ENCODE assay signal across 8 mouse cellular contexts in the genomic region with DNA sequence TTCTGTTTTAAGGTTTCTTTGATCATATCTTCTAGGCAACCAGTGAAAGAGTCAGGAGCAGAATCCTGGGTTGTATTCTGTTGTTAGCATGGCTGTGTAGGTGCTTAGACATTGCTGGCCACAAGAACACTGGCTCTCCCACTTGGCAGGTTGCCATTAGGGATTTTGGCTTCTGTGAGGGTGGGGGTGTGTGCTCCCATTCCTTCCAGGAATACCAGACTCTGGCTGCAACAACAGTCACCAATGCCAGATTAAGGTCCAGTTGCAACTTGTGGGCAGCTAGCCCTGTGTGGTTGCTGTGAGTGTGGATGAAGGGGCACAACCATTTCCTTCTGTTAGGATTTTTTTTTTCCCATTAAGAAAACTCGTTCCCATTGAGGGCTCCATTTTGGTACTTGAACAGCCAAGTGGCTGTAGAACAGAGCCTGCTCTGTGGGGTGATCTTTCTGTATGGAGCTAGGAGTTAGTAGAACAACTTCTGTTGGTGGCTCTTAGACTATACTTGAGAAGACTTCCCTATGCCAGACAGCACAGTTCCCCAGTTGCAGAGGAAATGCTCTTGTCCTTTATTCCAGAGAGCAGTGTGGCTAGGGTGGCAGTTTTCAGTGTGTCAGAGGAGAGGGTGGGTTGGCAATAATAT. TPM values are rescaled to one million over a fixed set of nuclear protein-coding genes. Genes with fewer than 3 reads are reported as not detected.
A peak's percentile ranks its signal among the peaks of the same experiment; 100 is the strongest.
DNase-seq lines count a peak whose midpoint lies in the region; ATAC-seq and TF ChIP-seq lines count a peak whose summit lies in the region.

No protein-coding gene starts in this region.

- TF ChIP-seq POLR2A in limb, embryonic 14.5 days (IDR thresholded peaks at IDR 0.05; ENCODE audit: borderline replicate concordance, extremely low read depth, insufficient read depth, insufficient read length) = no peak

- ATAC-seq in embryonic facial prominence, embryonic 14.5 days (ENCODE audit: low read depth) = peak; percentile 51
- ATAC-seq in heart, embryonic 11.5 days (replicated peaks; ENCODE audit: insufficient number of reproducible peaks, low FRiP score, low TSS enrichment) = no peak
- ATAC-seq in limb, embryonic 14.5 days (ENCODE audit: low FRiP score, low read depth) = no peak
- no peak for ATAC-seq in intestine, postnatal 0 days

- peak overlapping the region; percentile 63 for H3K27ac ChIP-seq in embryonic facial prominence, embryonic 14.5 days (replicated peaks; ENCODE audit: low read depth, low read length)
- H3K27ac ChIP-seq in heart, embryonic 11.5 days (ENCODE audit: low read depth, low read length) = peak overlapping the region; percentile 37
- peak overlapping the region; percentile 28; the same call in 1 of the 2 replicates for H3K27ac ChIP-seq in limb, embryonic 14.5 days (replicated peaks; ENCODE audit: low read depth, low read length)
- no peak overlapping the region for H3K27ac ChIP-seq in intestine, postnatal 0 days (ENCODE audit: low read depth, low read length)

- no peaks in the 10 kb centered on the region for H3K27me3 ChIP-seq in embryonic facial prominence, embryonic 14.5 days (replicated peaks; ENCODE audit: control insufficient read depth, insufficient read depth, low read length)
- no peaks in the 10 kb centered on the region for H3K27me3 ChIP-seq in heart, embryonic 11.5 days (ENCODE audit: control insufficient read depth, insufficient read depth, low read length)
- no peaks in the 10 kb centered on the region for H3K27me3 ChIP-seq in limb, embryonic 14.5 days (ENCODE audit: control insufficient read depth, insufficient read depth, low read length)
- H3K27me3 ChIP-seq in intestine, postnatal 0 days (replicated peaks; ENCODE audit: control insufficient read depth, insufficient read depth, low read length) = no peaks in the 10 kb centered on the region

- H3K4me2 ChIP-seq in embryonic facial prominence, embryonic 14.5 days (ENCODE audit: low read depth, low read length) = no peak overlapping the region
- 0 out of 2 replicates have a peak overlapping the region, but pooled peaks have one; percentile 9 for H3K4me2 ChIP-seq in heart, embryonic 11.5 days
- no peak overlapping the region for H3K4me2 ChIP-seq in limb, embryonic 14.5 days (replicated peaks; ENCODE audit: low read depth, low read length, severe bottlenecking)
- H3K4me2 ChIP-seq in intestine, postnatal 0 days (replicated peaks; ENCODE audit: low read depth) = no peak overlapping the region

- H3K36me3 ChIP-seq in embryonic facial prominence, embryonic 14.5 days (ENCODE audit: control insufficient read depth, insufficient read depth, low read length) = peaks cover 25% of the 10 kb centered on the region
- peaks cover 5% of the 10 kb centered on the region; the same call in 1 of the 2 replicates for H3K36me3 ChIP-seq in heart, embryonic 11.5 days (ENCODE audit: control insufficient read depth, insufficient read depth, low read length)
- peaks cover 9% of the 10 kb centered on the region for H3K36me3 ChIP-seq in limb, embryonic 14.5 days (ENCODE audit: control insufficient read depth, insufficient read depth, low read length)
- H3K36me3 ChIP-seq in intestine, postnatal 0 days (ENCODE audit: control insufficient read depth, insufficient read depth) = peaks cover 30% of the 10 kb centered on the region

- no peak overlapping the region for H3K9ac ChIP-seq in embryonic facial prominence, embryonic 14.5 days (ENCODE audit: low read depth, low read length)
- no peak overlapping the region for H3K9ac ChIP-seq in heart, embryonic 11.5 days (ENCODE audit: low read depth, low read length)
- no peak overlapping the region for H3K9ac ChIP-seq in limb, embryonic 14.5 days (ENCODE audit: low read depth, low read length, severe bottlenecking)
- H3K9ac ChIP-seq in intestine, postnatal 0 days (ENCODE audit: low read depth, low read length) = no peak overlapping the region

- intact Hi-C loops in left cerebral cortex, postnatal 10 days (cut with DNase I) = loop anchor here (2.0 kb wide), 1 partner anchor 21 kb away; no protein-coding TSS in a partner anchor
- intact Hi-C loops in left cerebral cortex, postnatal 36 days (cut with DNase I) = loop anchor here (2.0 kb wide), 1 partner anchor 21 kb away; no protein-coding TSS in a partner anchor

- TF ChIP-seq CTCF in intestine, postnatal 0 days (IDR thresholded peaks at IDR 0.05; ENCODE audit: low read depth) = no peak

- no peaks in the 10 kb centered on the region for H3K9me3 ChIP-seq in embryonic facial prominence, embryonic 14.5 days (ENCODE audit: control insufficient read depth, low read length)
- H3K9me3 ChIP-seq in heart, embryonic 11.5 days (replicated peaks; ENCODE audit: control insufficient read depth, low read length) = no peaks in the 10 kb centered on the region
- H3K9me3 ChIP-seq in limb, embryonic 14.5 days (ENCODE audit: control insufficient read depth, low read length) = no peaks in the 10 kb centered on the region
- H3K9me3 ChIP-seq in intestine, postnatal 0 days (ENCODE audit: control insufficient read depth) = no peaks in the 10 kb centered on the region

- no peak overlapping the region for H3K4me3 ChIP-seq in embryonic facial prominence, embryonic 14.5 days (ENCODE audit: low read depth, low read length)
- no peak overlapping the region for H3K4me3 ChIP-seq in heart, embryonic 11.5 days (ENCODE audit: low read depth, low read length)
- no peak overlapping the region for H3K4me3 ChIP-seq in limb, embryonic 14.5 days (replicated peaks; ENCODE audit: low read length)
- H3K4me3 ChIP-seq in intestine, postnatal 0 days (ENCODE audit: low read depth, low read length) = no peak overlapping the region

- H3K4me1 ChIP-seq in embryonic facial prominence, embryonic 14.5 days (ENCODE audit: control insufficient read depth, insufficient read depth, low read length) = peaks cover 17% of the 10 kb centered on the region
- peaks cover 20% of the 10 kb centered on the region for H3K4me1 ChIP-seq in heart, embryonic 11.5 days (ENCODE audit: control insufficient read depth, insufficient read depth, low read length)
- H3K4me1 ChIP-seq in limb, embryonic 14.5 days (ENCODE audit: control insufficient read depth, insufficient read depth, low read length) = peaks cover 43% of the 10 kb centered on the region
- 0 out of 2 replicates have a peak, but pooled peaks cover 6% of the 10 kb centered on the region for H3K4me1 ChIP-seq in intestine, postnatal 0 days (replicated peaks; ENCODE audit: control insufficient read depth, insufficient read depth, low read length)

- 68% methylated on average over 1 of the region's 1 CpGs for WGBS in embryonic facial prominence, embryonic 14.5 days
- 75% methylated on average over 1 of the region's 1 CpGs for WGBS in heart, embryonic 11.5 days (ENCODE audit: insufficient replicate concordance)
- WGBS in limb, embryonic 14.5 days = 42% methylated on average over 1 of the region's 1 CpGs
- 70% methylated on average over 1 of the region's 1 CpGs for WGBS in intestine, postnatal 0 days

- peak; percentile 59 to 62 for DNase-seq in left cerebral cortex, postnatal 10 days (ENCODE audit: extremely low spot score in 1 of 2, low spot score in 2 of 2)
- DNase-seq in left cerebral cortex, postnatal 36 days (ENCODE audit: low spot score in 2 of 2) = no peak
- DNase-seq in embryonic facial prominence, embryonic 14.5 days (ENCODE audit: low spot score) = peak; percentile 74
- DNase-seq in limb, embryonic 14.5 days (ENCODE audit: low spot score) = peak; percentile 67
- peak; percentile 74 for DNase-seq in skeletal muscle tissue, adult 2 months (ENCODE audit: low read depth, low spot score)
- DNase-seq in thymus, postnatal 0 days (ENCODE audit: low spot score) = no peak

RNA-seq across cellular contexts. Expression of gene Copz1, which starts 13.4 kb away (rescaled TPM):
- total RNA-seq in left cerebral cortex, postnatal 10 days (2021) = 100 to 1,000 TPM; 111 TPM
- total RNA-seq in left cerebral cortex, postnatal 36 days (2021) = 10 to 100 TPM; 87.8 to 95.9 TPM
- polyA plus RNA-seq in embryonic facial prominence, embryonic 14.5 days (2014; fragmentation: Nextera tagmentation; extraction: Ambion mirVana) = 274 and 289 TPM in 2 replicates
- polyA plus RNA-seq in heart, embryonic 11.5 days (2014; fragmentation: Nextera tagmentation; extraction: Ambion mirVana) = 217 and 221 TPM in 2 replicates
- polyA plus RNA-seq in limb, embryonic 14.5 days (2012; rRNA removed) = 200 and 228 TPM in 2 replicates
- 292 and 298 TPM in 2 replicates for polyA plus RNA-seq in limb, embryonic 14.5 days (2014; fragmentation: Nextera tagmentation; extraction: Ambion mirVana)
- polyA plus RNA-seq in intestine, postnatal 0 days (2015; fragmentation: Nextera tagmentation; extraction: Ambion mirVana) = 248 and 253 TPM in 2 replicates
- 188 and 210 TPM in 2 replicates for polyA plus RNA-seq in thymus, postnatal 0 days (2015; fragmentation: Nextera tagmentation; extraction: Ambion mirVana)

RNA-seq across cellular contexts. Expression of gene Gpr84, which starts 24.5 kb away (rescaled TPM):
- under 1 TPM; 0.67 to 0.97 TPM for total RNA-seq in left cerebral cortex, postnatal 10 days (2021)
- under 1 TPM; 0.42 to 0.45 TPM for total RNA-seq in left cerebral cortex, postnatal 36 days (2021)
- polyA plus RNA-seq in embryonic facial prominence, embryonic 14.5 days (2014; fragmentation: Nextera tagmentation; extraction: Ambion mirVana) = 0.13 and 0.47 TPM in 2 replicates
- 0.41 and 0.53 TPM in 2 replicates for polyA plus RNA-seq in heart, embryonic 11.5 days (2014; fragmentation: Nextera tagmentation; extraction: Ambion mirVana)
- 0.34 and 0.53 TPM in 2 replicates for polyA plus RNA-seq in limb, embryonic 14.5 days (2012; rRNA removed)
- 0.23 and 0.51 TPM in 2 replicates for polyA plus RNA-seq in limb, embryonic 14.5 days (2014; fragmentation: Nextera tagmentation; extraction: Ambion mirVana)
- not detected in 2 replicates for polyA plus RNA-seq in intestine, postnatal 0 days (2015; fragmentation: Nextera tagmentation; extraction: Ambion mirVana)
- polyA plus RNA-seq in thymus, postnatal 0 days (2015; fragmentation: Nextera tagmentation; extraction: Ambion mirVana) = 0.06 TPM in 1 of 2 replicates, not detected in the other

RNA-seq across cellular contexts. Expression of gene Nfe2, which starts 27.7 kb away (rescaled TPM):
- total RNA-seq in left cerebral cortex, postnatal 10 days (2021) = not detected
- total RNA-seq in left cerebral cortex, postnatal 36 days (2021) = not detected
- polyA plus RNA-seq in embryonic facial prominence, embryonic 14.5 days (2014; fragmentation: Nextera tagmentation; extraction: Ambion mirVana) = 2.1 and 2.5 TPM in 2 replicates
- polyA plus RNA-seq in heart, embryonic 11.5 days (2014; fragmentation: Nextera tagmentation; extraction: Ambion mirVana) = 21.9 and 24.2 TPM in 2 replicates
- 1.5 and 3.4 TPM in 2 replicates for polyA plus RNA-seq in limb, embryonic 14.5 days (2012; rRNA removed)
- polyA plus RNA-seq in limb, embryonic 14.5 days (2014; fragmentation: Nextera tagmentation; extraction: Ambion mirVana) = 1.5 and 2.4 TPM in 2 replicates
- polyA plus RNA-seq in intestine, postnatal 0 days (2015; fragmentation: Nextera tagmentation; extraction: Ambion mirVana) = 0.82 and 0.90 TPM in 2 replicates
- polyA plus RNA-seq in thymus, postnatal 0 days (2015; fragmentation: Nextera tagmentation; extraction: Ambion mirVana) = 8.0 and 9.1 TPM in 2 replicates

RNA-seq across cellular contexts. Expression of gene Hnrnpa1, which starts 45.7 kb away (rescaled TPM):
- 100 to 1,000 TPM; 350 to 359 TPM for total RNA-seq in left cerebral cortex, postnatal 10 days (2021)
- 100 to 1,000 TPM; 199 to 232 TPM for total RNA-seq in left cerebral cortex, postnatal 36 days (2021)
- 573 and 661 TPM in 2 replicates for polyA plus RNA-seq in embryonic facial prominence, embryonic 14.5 days (2014; fragmentation: Nextera tagmentation; extraction: Ambion mirVana)
- polyA plus RNA-seq in heart, embryonic 11.5 days (2014; fragmentation: Nextera tagmentation; extraction: Ambion mirVana) = 572 and 590 TPM in 2 replicates
- polyA plus RNA-seq in limb, embryonic 14.5 days (2012; rRNA removed) = 830 and 1,175 TPM in 2 replicates
- polyA plus RNA-seq in limb, embryonic 14.5 days (2014; fragmentation: Nextera tagmentation; extraction: Ambion mirVana) = 704 and 769 TPM in 2 replicates
- polyA plus RNA-seq in intestine, postnatal 0 days (2015; fragmentation: Nextera tagmentation; extraction: Ambion mirVana) = 219 and 224 TPM in 2 replicates
- polyA plus RNA-seq in thymus, postnatal 0 days (2015; fragmentation: Nextera tagmentation; extraction: Ambion mirVana) = 683 and 713 TPM in 2 replicates

RNA-seq across cellular contexts. Expression of gene Cbx5, which starts 46.3 kb away (rescaled TPM):
- total RNA-seq in left cerebral cortex, postnatal 10 days (2021) = 100 to 1,000 TPM; 174 to 181 TPM
- 100 to 1,000 TPM; 158 to 174 TPM for total RNA-seq in left cerebral cortex, postnatal 36 days (2021)
- polyA plus RNA-seq in embryonic facial prominence, embryonic 14.5 days (2014; fragmentation: Nextera tagmentation; extraction: Ambion mirVana) = 112 and 126 TPM in 2 replicates
- polyA plus RNA-seq in heart, embryonic 11.5 days (2014; fragmentation: Nextera tagmentation; extraction: Ambion mirVana) = 139 and 146 TPM in 2 replicates
- 78.3 and 81.4 TPM in 2 replicates for polyA plus RNA-seq in limb, embryonic 14.5 days (2012; rRNA removed)
- polyA plus RNA-seq in limb, embryonic 14.5 days (2014; fragmentation: Nextera tagmentation; extraction: Ambion mirVana) = 122 and 131 TPM in 2 replicates
- polyA plus RNA-seq in intestine, postnatal 0 days (2015; fragmentation: Nextera tagmentation; extraction: Ambion mirVana) = 24.0 TPM in 2 replicates
- polyA plus RNA-seq in thymus, postnatal 0 days (2015; fragmentation: Nextera tagmentation; extraction: Ambion mirVana) = 55.7 and 60.1 TPM in 2 replicates

Comparison
In these comparisons a context has a peak if more than half of its experiments do, and no peak if none do; other contexts are left out.
1. DNase-seq: peak in left cerebral cortex, postnatal 10 days (2 of 2), embryonic facial prominence, embryonic 14.5 days (single experiment), limb, embryonic 14.5 days (single experiment) and skeletal muscle tissue, adult 2 months (single experiment); none in left cerebral cortex, postnatal 36 days (0 of 2) and thymus, postnatal 0 days (single experiment).